Mouse (Mus musculus) left cerebral cortex, postnatal 36 days (tissue): Measurements from ENCODE around the gene Olfr493. TPM values are rescaled to one million over a fixed set of nuclear protein-coding genes. Genes with fewer than 3 reads are reported as not detected.

Experiments used
- DNase-seq, 2 experiments: peaks; one replicate each; pipeline ENCODE4 v3.0.0; 2021 to 2022; ENCODE audit warnings: low spot score in 2 of 2, mixed read lengths in 1 of 2
- intact Hi-C: fragments of 180-260 bp; cut with DNase I; formaldehyde crosslinking; loops from one replicate; pipeline ENCODE4 v1.15.1; 2025
- total RNA-seq, 2 experiments: library from RNA; stranded (reverse); gene quantifications; 2 replicates each; pipeline ENCODE4 v1.2.3; 2021

Gene Olfr493
- not detected for total RNA-seq

- intact Hi-C loops: no loop called here
- DNase-seq: no peak
These were observed at the start of gene Olfr493 for GRCm38 (mm10) chr7:108346879-108347278. TSS of gene Olfr493 (minus strand) at chr7:108346979.

- intact Hi-C loops: no loop called here
- no peak for DNase-seq
These were observed 46.1 kb upstream of the Olfr493 start, which contains the start of gene Olfr495 for GRCm38 (mm10) chr7:108392867-108393266. TSS of gene Olfr495 (plus strand) at chr7:108393167.

GRCm38 (mm10) chr7:108365035-108365434, 18.3 kb upstream of the Olfr493 start, which contains the start of gene Olfr494:
TSS of gene Olfr494 (plus strand) at chr7:108365335.
- no peak for DNase-seq
- intact Hi-C loops: no loop called here

- intact Hi-C loops: no loop called here
- no peak for DNase-seq
These were observed 23.2 kb downstream of the Olfr493 start, which contains the start of gene Olfr492 for GRCm38 (mm10) chr7:108323574-108323973. TSS of gene Olfr492 (minus strand) at chr7:108323674.

GRCm38 (mm10) chr7:108313151-108313550, 33.6 kb downstream of the Olfr493 start, which contains the start of gene Olfr491:
TSS of gene Olfr491 (plus strand) at chr7:108313451.
- intact Hi-C loops: no loop called here
- DNase-seq: no peak

Other genes with a start within 250 kb of the Olfr493 start
- 1 to 10 TPM; 1.9 to 2.1 TPM for gene Olfr482, start 249.4 kb downstream of the Olfr493 start, total RNA-seq
- gene Olfr483, start 246.1 kb downstream of the Olfr493 start, total RNA-seq: not detected
- not detected for gene Olfr484, start 219.5 kb downstream of the Olfr493 start, total RNA-seq
- gene Olfr485, start 187.1 kb downstream of the Olfr493 start, total RNA-seq: not detected
- gene Olfr486, start 174.2 kb downstream of the Olfr493 start, total RNA-seq: not detected
- not detected for gene Olfr487, start 132.3 kb downstream of the Olfr493 start, total RNA-seq
- not detected for gene Olfr488, start 88.6 kb downstream of the Olfr493 start, total RNA-seq
- gene Olfr490, start 58.0 kb downstream of the Olfr493 start, total RNA-seq: not detected
- gene Olfr491, start 33.5 kb downstream of the Olfr493 start, total RNA-seq: not detected
- not detected for gene Olfr492, start 23.3 kb downstream of the Olfr493 start, total RNA-seq
- gene Olfr494, start 18.4 kb upstream of the Olfr493 start, total RNA-seq: not detected
- not detected for gene Olfr495, start 46.2 kb upstream of the Olfr493 start, total RNA-seq
- not detected for gene Olfr497, start 73.4 kb upstream of the Olfr493 start, total RNA-seq
- not detected for gene Olfr498, start 118.3 kb upstream of the Olfr493 start, total RNA-seq
- gene Olfr502, start 178.1 kb upstream of the Olfr493 start, total RNA-seq: not detected
- gene Olfr503, start 197.5 kb upstream of the Olfr493 start, total RNA-seq: not detected
- gene Olfr504, start 218.8 kb upstream of the Olfr493 start, total RNA-seq: not detected